Mouse (Mus musculus) splenic B cell, adult 2 months (primary cell): ENCODE measurements around the gene Cdkal1.

Experiments used
- DNase-seq: peaks from one replicate; pipeline ENCODE4 v3.0.0-alpha.2; 2011; ENCODE audit warnings: low read depth, low spot score
- H3K27me3 ChIP-seq: 2 replicates; pipeline ENCODE4 v1.6.1; 2012; ENCODE audit warnings: mild to moderate bottlenecking, low read length, moderate library complexity, mixed read lengths; ENCODE audit not compliant: control insufficient read depth, poor library complexity, insufficient read depth, severe bottlenecking
- H3K36me3 ChIP-seq: 2 replicates; pipeline ENCODE4 v1.6.1; 2012; ENCODE audit warnings: mild to moderate bottlenecking, low read length, moderate library complexity, mixed read lengths; ENCODE audit not compliant: control insufficient read depth, poor library complexity, insufficient read depth, severe bottlenecking

The Cdkal1 gene

GRCm38 (mm10) chr13:29555160-29555785, 300.2 kb downstream of the Cdkal1 start:
- DNase-seq = no peak
- Histone ChIP-seq H3K36me3 (no peaks in the 10 kb centered on the region), H3K27me3 (no peaks in the 10 kb centered on the region)

DNA sequence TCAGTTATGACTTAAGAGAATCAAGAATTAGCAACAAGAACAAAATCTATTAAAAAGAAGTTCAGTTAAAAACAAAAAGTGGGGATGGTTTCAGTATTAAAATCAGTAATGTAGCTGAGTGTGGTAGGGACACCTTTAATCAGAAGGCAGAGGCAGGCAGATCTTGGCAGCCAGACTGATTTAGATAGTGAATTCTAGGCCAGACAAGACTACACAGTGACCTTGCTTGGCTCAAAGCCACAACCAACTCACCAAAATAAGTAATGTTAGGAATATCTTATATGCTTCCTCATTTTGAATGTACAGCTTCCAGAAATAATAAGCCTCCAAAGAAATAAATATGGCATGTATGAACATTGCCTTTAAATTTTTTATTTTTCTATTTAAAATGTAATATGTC, 301.7 kb downstream of the Cdkal1 start:
- no peak for DNase-seq
- H3K36me3 ChIP-seq = no peaks in the 10 kb centered on the region
- no peaks in the 10 kb centered on the region for H3K27me3 ChIP-seq

DNA sequence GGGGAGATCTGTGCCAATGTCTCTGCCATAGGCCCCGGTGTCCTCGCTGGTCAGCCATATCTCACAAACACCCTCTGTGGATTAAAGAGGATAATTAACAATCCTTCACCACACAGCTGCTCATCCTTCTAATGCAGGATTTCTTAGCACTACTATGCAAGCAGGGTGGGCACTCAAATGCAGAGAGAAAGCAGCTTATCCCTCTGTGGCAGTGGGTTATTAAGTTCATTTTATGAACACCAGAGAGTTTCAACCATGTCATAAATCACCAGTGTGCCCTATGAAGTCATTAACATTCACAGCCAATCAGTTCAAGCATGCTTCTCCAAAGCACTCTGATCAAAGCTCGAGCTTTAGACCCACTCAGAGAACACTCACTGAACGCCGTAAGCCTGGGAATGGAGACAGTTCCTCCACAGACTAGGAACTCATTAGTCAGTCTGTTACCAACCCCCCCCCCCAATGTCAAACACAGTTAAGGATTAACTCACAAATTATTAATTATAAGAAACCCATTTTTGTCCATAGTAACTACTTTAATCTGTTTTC, 303.1 kb downstream of the Cdkal1 start:
- H3K27me3 ChIP-seq = no peaks in the 10 kb centered on the region
- DNase-seq = no peak
- no peaks in the 10 kb centered on the region for H3K36me3 ChIP-seq

GRCm38 (mm10) chr13:29550886-29551285, 304.6 kb downstream of the Cdkal1 start:
- no peaks in the 10 kb centered on the region for H3K27me3 ChIP-seq
- no peaks in the 10 kb centered on the region for H3K36me3 ChIP-seq
- DNase-seq = no peak

GRCm38 (mm10) chr13:29550203-29550602, 305.3 kb downstream of the Cdkal1 start:
- Histone ChIP-seq H3K27me3 (no peaks in the 10 kb centered on the region), H3K36me3 (no peaks in the 10 kb centered on the region)
- no peak for DNase-seq

- Histone ChIP-seq H3K36me3 (no peaks in the 10 kb centered on the region), H3K27me3 (no peaks in the 10 kb centered on the region)
- DNase-seq = no peak
Observed at GRCm38 (mm10) chr13:29549761-29550160, 305.7 kb downstream of the Cdkal1 start.

DNA sequence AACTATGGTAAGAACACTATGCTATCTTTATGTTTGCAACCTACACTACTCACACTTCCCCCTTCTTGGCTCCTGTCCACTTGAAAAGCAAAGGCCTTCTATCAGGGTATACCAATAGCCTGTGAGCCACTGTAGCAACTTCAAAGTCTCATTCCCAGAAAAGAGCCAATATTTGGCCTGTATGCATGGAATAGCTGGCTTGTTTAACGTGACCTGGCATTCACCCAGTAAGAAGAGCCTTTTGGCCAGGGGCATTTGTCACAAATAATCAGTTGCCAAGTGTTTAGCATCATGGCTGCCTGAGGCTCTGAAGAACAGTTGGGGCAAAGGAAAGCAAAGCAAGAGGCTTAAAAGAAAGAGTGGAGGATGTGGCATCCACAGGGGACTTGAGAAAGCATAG, 317.6 kb downstream of the Cdkal1 start:
- H3K36me3 ChIP-seq = no peaks in the 10 kb centered on the region
- no peak for DNase-seq
- H3K27me3 ChIP-seq = no peaks in the 10 kb centered on the region

DNA sequence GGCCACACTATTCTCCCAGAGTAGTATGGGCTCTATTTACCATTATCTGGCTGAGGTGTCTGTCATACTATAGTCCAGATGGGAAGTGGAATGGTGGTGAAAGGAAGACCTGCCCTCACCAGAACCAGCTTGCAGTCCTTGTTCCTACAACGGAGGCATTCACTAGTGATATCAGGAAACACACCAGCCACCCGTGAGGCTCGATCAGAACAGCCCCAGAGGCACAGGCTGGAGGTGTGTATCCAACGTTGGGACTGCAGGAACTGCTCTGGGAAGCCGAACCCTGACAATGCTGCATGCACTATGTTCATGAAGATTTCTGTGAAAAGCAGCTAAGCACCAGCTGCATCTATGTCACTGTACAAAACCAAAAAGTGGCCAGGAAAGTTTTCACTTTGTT, 321.9 kb downstream of the Cdkal1 start:
- no peak for DNase-seq
- no peaks in the 10 kb centered on the region for H3K36me3 ChIP-seq

DNA sequence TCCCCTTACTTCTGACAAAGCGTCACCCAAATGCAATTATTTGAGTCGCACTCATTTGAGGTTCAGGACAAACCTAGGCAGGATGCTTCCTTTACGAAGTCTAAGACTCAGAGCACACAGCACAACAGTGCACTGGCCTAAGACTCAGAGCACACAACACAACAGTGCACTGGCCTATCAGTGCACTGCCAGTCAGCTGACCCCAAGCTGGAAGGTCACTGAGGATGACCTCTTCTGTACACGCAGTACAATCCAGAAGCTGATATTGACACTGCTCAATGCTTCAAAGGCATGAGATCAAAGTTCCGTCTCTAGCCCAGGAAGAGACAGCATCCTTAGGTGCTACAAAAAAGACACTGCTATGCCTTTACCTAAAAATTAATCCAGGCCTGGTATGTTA, 327.1 kb downstream of the Cdkal1 start:
- DNase-seq = no peak
- no peaks in the 10 kb centered on the region; the same call in 1 of the 2 replicates for H3K27me3 ChIP-seq
- H3K36me3 ChIP-seq = no peaks in the 10 kb centered on the region

More for the DNA sequence above, 321.9 kb downstream of the Cdkal1 start:
- no peaks in the 10 kb centered on the region; the same call in 1 of the 2 replicates for H3K27me3 ChIP-seq

GRCm38 (mm10) chr13:29521321-29521720, 334.2 kb downstream of the Cdkal1 start:
- Histone ChIP-seq H3K27me3 (no peaks in the 10 kb centered on the region), H3K36me3 (peaks cover 2% of the 10 kb centered on the region; the same call in 1 of the 2 replicates)
- no peak for DNase-seq

GRCm38 (mm10) chr13:29514071-29514470, 341.4 kb downstream of the Cdkal1 start:
- DNase-seq = no peak
- Histone ChIP-seq H3K27me3 (no peaks in the 10 kb centered on the region), H3K36me3 (peaks cover 2% of the 10 kb centered on the region; the same call in 1 of the 2 replicates)

DNA sequence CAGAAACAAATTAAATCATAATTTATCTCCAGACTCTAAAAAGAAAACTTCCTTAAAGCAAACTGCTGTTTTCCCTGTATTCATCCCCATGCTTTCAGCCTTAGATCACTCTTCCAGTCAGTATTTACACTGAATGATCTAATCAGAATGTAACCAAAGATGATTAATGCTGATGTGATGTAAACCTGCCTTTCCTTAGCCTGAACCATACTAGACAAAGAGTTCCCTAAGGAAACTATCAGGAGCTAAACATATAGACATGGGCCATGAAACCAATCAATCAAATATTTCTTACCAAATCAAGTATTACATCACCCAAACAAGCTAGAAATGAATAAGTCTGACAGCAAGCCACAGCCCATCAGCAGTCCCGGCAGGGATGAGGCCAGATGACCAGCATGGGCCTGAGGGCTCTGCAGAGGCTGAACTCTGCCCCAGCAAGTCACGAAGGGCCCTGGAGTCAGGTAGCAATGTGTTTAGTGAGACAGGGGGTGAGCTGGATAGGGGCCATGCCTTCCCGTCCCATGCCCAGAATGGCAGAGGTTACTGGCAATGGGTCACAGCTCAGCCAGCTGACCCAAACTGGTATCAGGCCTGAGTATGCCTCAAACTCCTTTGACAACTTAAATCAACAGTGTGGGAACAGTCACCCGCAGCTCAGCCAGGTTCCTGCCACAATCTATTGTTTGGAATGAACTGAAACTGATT, 350.5 kb downstream of the Cdkal1 start:
- DNase-seq = no peak
- H3K27me3 ChIP-seq = no peaks in the 10 kb centered on the region
- no peaks in the 10 kb centered on the region for H3K36me3 ChIP-seq

DNA sequence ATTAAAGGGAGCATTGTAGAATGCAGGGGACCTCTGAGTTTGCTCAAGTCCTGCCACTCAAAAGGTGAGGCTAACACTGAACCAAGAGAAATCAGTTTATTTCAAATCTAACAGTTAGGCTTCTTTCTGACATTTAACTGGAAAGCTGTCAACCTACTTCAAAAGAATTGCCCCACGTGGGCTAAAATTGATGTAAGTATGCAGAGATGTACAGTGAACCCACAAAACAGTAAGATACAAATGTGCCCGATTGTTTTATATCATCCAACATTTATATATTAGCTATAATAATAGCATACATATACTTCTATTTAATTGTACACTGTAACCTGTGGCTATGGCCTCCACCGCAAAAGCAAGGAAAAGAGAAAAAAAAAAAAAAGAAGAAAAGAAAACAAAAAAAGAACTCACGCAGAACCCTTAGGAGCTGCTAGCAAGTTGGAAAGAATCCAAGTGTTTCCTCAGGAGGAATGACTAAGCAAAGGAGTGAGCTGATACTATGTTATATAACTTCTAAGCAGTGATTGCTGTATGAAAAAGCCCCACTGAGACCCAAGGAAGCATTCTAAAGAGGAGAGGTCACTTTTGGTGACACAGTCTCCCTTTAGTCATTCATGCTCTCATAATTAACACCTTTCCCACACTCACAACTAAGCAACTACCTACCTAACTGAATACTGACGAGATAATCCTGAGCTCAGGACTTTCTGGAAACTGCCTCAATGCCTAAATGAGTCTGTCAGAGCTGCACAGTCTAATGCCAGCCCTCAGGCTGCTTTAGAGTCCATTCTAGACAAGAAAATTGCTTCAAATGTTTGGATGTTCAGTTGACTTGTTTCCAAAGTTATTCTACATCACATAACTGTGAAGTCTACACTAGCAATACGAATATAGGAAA, 352.1 kb downstream of the Cdkal1 start:
- Histone ChIP-seq H3K27me3 (no peaks in the 10 kb centered on the region), H3K36me3 (no peaks in the 10 kb centered on the region)
- no peak for DNase-seq

DNA sequence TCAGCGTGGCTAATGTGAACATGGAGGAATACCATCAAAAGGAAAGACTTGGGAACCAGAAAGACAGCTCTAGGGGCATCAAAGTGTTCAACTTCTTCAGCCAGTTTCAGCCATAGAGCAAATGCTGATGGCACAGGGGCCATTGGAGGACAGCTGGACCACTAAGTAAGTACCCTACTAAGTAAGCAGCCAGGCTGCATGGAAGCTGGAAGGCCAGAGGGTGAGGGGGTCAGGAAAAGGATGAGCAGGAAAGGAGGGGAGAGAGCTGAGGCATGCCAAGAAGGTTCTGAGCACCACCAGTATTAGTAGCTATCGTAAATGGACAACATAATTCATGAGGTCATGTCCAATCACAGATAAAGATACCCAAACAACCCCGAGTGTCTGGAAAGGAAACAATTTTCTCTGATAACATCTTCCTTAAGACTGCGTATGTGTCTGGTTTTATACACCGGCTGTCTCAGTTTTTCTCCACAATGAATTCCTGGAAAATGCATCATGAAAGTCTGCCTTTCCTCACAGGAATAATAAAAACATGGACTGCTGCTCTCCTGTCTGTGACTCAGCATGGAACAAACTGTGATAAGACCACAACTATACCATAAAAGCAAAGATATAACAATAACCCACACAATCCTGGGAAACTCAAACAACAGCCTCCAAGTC, 352.9 kb downstream of the Cdkal1 start:
- DNase-seq = no peak
- Histone ChIP-seq H3K36me3 (no peaks in the 10 kb centered on the region), H3K27me3 (no peaks in the 10 kb centered on the region)
